Mouse (Mus musculus): ENCODE data around the gene Fxyd5.

- no peak for TF ChIP-seq CTCF (IDR thresholded peaks at IDR 0.05; ENCODE audit: borderline replicate concordance, insufficient read depth, low read length)
- TF ChIP-seq POLR2A (IDR thresholded peaks at IDR 0.05; ENCODE audit: low read depth, low read length), result no peak
These were observed 38.3 kb upstream of the Fxyd5 start for GRCm38 (mm10) chr7:31080611-31081010.

Data from embryonic fibroblast, embryonic 13.5 days (primary cell).